In the genomic region with DNA sequence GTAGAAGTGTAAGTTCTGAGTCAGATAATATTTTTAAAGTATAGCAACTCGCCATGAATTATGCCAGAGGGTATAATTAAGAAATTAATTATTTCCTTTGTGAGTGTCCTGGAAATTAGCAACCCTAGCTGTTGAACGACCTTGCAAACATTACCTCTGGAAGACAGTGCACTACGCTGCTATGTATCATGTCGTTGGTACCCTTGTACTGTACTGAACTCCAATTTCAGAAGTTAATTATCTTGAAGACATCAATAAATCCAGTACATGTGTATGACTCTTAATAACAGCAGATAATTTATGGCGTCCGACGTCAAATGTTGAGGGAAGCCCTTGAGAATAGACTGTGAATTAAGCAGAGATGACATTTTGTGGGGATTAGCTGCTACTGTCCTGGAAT, we compare ENCODE assay signal across 23 mouse cellular contexts.
"Had no signal": no experiment of that assay in that cellular context is flagged by ENCODE, and none has a peak within 500 bp of the region (broad histone marks: within the 10 kb centered on the region; RNA-seq: fewer than 3 reads in every experiment).

No protein-coding gene starts in this region.

- H3K36me3 ChIP-seq: heart, embryonic 10.5 days; heart, embryonic 12.5 days; hindbrain, embryonic 10.5 days; hindbrain, embryonic 12.5 days; intestine, embryonic 15.5 days; limb, embryonic 13.5 days; limb, embryonic 15.5 days had no signal

- H3K4me1 ChIP-seq: heart, embryonic 12.5 days; hindbrain, embryonic 10.5 days; hindbrain, embryonic 12.5 days; intestine, embryonic 15.5 days; limb, embryonic 13.5 days; limb, embryonic 15.5 days had no signal

- H3K9me3 ChIP-seq: hindbrain, embryonic 10.5 days; hindbrain, embryonic 12.5 days; intestine, embryonic 15.5 days; limb, embryonic 13.5 days; limb, embryonic 15.5 days had no signal

- ATAC-seq: hindbrain, embryonic 16.5 days; inflammation-experienced regulatory T-cells, adult 6 months; intestine, embryonic 15.5 days; intestine, postnatal 0 days had no signal

- H3K9ac ChIP-seq: heart, embryonic 12.5 days; hindbrain, embryonic 12.5 days; hindbrain, embryonic 14.5 days; intestine, embryonic 15.5 days; limb, embryonic 13.5 days; limb, embryonic 15.5 days had no signal

- H3K4me2 ChIP-seq: heart, embryonic 12.5 days; hindbrain, embryonic 12.5 days; hindbrain, embryonic 14.5 days; intestine, embryonic 15.5 days; limb, embryonic 13.5 days; limb, embryonic 15.5 days had no signal

- H3K27ac ChIP-seq: heart, adult 2 months; heart, embryonic 10.5 days; hindbrain, embryonic 10.5 days; hindbrain, embryonic 12.5 days; hindbrain, embryonic 14.5 days; intestine, embryonic 15.5 days; limb, embryonic 13.5 days; limb, embryonic 15.5 days had no signal

- H3K27me3 ChIP-seq: heart, embryonic 12.5 days; hindbrain, embryonic 12.5 days; intestine, embryonic 15.5 days; limb, embryonic 13.5 days; limb, embryonic 15.5 days had no signal

- H3K4me3 ChIP-seq: heart, adult 2 months; heart, embryonic 10.5 days; heart, embryonic 12.5 days; hindbrain, embryonic 10.5 days; hindbrain, embryonic 12.5 days; intestine, embryonic 15.5 days; limb, embryonic 13.5 days; limb, embryonic 15.5 days had no signal

- DNase-seq: gastrocnemius, postnatal 14 days; gastrocnemius, postnatal 36 days; heart, adult 11 months; heart, adult 2 months; heart, postnatal 4 days; kidney, adult 18-20 months; kidney, adult 8-10 months; kidney, postnatal 10 days; kidney, postnatal 36 days; layer of hippocampus, adult 9-11 months; layer of hippocampus, postnatal 36 days; left cerebral cortex, postnatal 4 days had no signal
